Mouse (Mus musculus) liver, embryonic 11.5 days (tissue): ENCODE measurements around the gene Vav2. TPM values are rescaled to one million over a fixed set of nuclear protein-coding genes. Genes with fewer than 3 reads are reported as not detected.

Source experiments
- ATAC-seq: fragments of 200-750 bp; cut with Nextera tagmentation; replicated peaks from 2 replicates; pipeline ENCODE4 v1.8.0; 2017; ENCODE audit warnings: moderate number of reproducible peaks, mild to moderate bottlenecking, moderate TSS enrichment, moderate library complexity; ENCODE audit not compliant: low FRiP score
- DNase-seq: peaks from one replicate; pipeline ENCODE4 v3.0.0-alpha.2; 2017; ENCODE audit warnings: low spot score
- H3K27ac ChIP-seq: fragments of 300-500 bp; sonication (generic); 2 replicates; pipeline ENCODE4 v1.5.1; 2014; ENCODE audit warnings: mild to moderate bottlenecking, low read depth, low read length, control low read depth
- H3K27me3 ChIP-seq: fragments of 300-500 bp; sonication (generic); replicated peaks from 2 replicates; pipeline ENCODE4 v1.6.1; 2014; ENCODE audit warnings: low read length, mixed read lengths; ENCODE audit not compliant: control insufficient read depth, insufficient read depth
- H3K36me3 ChIP-seq: fragments of 300-500 bp; sonication (generic); 2 replicates; pipeline ENCODE4 v1.6.1; 2014; ENCODE audit warnings: mild to moderate bottlenecking, low read length, moderate library complexity, mixed read lengths; ENCODE audit not compliant: control insufficient read depth, insufficient read depth
- H3K4me1 ChIP-seq: fragments of 300-500 bp; sonication (generic); replicated peaks from 2 replicates; pipeline ENCODE4 v1.6.1; 2014; ENCODE audit warnings: low read length, mixed read lengths; ENCODE audit not compliant: control insufficient read depth, insufficient read depth
- H3K4me2 ChIP-seq: fragments of 300-500 bp; sonication (generic); 2 replicates; pipeline ENCODE4 v1.6.1; 2014; ENCODE audit warnings: mild to moderate bottlenecking, control low read depth, moderate library complexity
- H3K4me3 ChIP-seq: fragments of 300-500 bp; sonication (generic); 2 replicates; pipeline ENCODE4 v1.5.1; 2014; ENCODE audit warnings: low read depth, low read length, control low read depth
- H3K9ac ChIP-seq: fragments of 300-500 bp; sonication (generic); 2 replicates; pipeline ENCODE4 v1.6.1; 2014; ENCODE audit warnings: low read depth, low read length, control low read depth
- H3K9me3 ChIP-seq: fragments of 300-500 bp; sonication (generic); 2 replicates; pipeline ENCODE4 v1.6.1; 2016; ENCODE audit warnings: low read length, inconsistent platforms, mixed read lengths; ENCODE audit not compliant: control insufficient read depth
- WGBS: fragments of 180-500 bp; shearing (Covaris S2); extraction: QIAGEN DNeasy Blood & Tissue Kit; methylation state at CpG from one replicate; pipeline ENCODE4 v1.1.7; 2014; 5-methylcytosine and 5-hydroxymethylcytosine counted together
- polyA plus RNA-seq: library from polyadenylated mRNA; unstranded; fragments of >200 nt; fragmentation: Nextera tagmentation; extraction: Ambion mirVana; gene quantifications from 2 replicates; pipeline ENCODE4 v1.2.1, GENCODE M21; 2014

Vav2 gene
- polyA plus RNA-seq, 1 experiment from 2014 or later, result 6.0 TPM

DNA sequence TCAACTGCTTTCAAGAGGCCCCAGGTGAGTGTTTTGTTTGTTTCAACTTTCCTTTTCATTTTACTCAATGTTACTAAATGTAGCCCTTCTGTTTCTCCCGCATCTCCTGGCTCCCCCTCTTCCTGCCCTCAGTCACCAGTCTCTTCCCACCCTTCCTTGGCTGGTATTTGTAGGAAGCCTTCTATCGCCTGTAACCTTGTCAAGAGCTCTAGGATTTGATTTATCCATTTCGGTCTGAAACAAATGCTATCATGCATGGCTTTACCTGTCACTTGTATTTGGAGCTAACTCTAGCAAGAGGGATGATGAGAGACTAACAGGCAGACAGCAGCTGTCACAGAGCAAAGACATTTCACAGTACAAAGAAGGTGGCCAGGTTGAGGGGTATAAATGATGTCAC is 18.6 kb downstream of the Vav2 start:
- 64% methylated on average over 3 of the region's 3 CpGs for WGBS
- no peaks in the 10 kb centered on the region for H3K27me3 ChIP-seq
- no peak overlapping the region for H3K27ac ChIP-seq
- H3K4me1 ChIP-seq, result peaks cover 54% of the 10 kb centered on the region
- no peaks in the 10 kb centered on the region for H3K36me3 ChIP-seq
- DNase-seq (no peak), ATAC-seq (no peak)
- H3K9me3 ChIP-seq, result no peaks in the 10 kb centered on the region
- no peak overlapping the region for H3K4me3 ChIP-seq
- no peak overlapping the region for H3K4me2 ChIP-seq
- H3K9ac ChIP-seq, result no peak overlapping the region

DNA sequence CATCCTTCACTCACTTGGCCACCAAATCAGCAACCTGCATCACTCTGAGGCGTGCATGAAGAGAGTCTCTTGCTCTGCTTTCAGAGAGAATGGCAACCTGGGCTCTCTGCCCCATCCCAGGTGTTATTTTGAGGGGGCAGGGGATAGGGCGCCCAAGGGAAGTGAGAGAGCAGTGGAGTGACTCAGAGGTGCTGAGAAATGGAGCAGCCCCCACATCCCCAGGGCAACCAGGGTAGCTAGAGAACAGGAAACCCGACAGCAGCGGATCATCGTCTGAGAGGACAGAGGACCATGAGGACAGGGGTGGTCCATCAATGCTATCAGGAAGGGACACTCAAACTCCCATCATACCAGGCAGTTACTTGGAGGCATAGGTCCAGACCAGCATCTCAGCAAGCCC is 19.9 kb downstream of the Vav2 start:
- DNase-seq (no peak), ATAC-seq (no peak)
- H3K36me3 ChIP-seq, result no peaks in the 10 kb centered on the region
- H3K27ac ChIP-seq, result no peak overlapping the region
- WGBS, result 62% methylated on average over 5 of the region's 5 CpGs
- H3K4me1 ChIP-seq, result peaks cover 43% of the 10 kb centered on the region
- H3K4me2 ChIP-seq, result no peak overlapping the region
- no peak overlapping the region for H3K9ac ChIP-seq
- H3K4me3 ChIP-seq, result no peak overlapping the region
- H3K9me3 ChIP-seq, result no peaks in the 10 kb centered on the region
- no peaks in the 10 kb centered on the region for H3K27me3 ChIP-seq

DNA sequence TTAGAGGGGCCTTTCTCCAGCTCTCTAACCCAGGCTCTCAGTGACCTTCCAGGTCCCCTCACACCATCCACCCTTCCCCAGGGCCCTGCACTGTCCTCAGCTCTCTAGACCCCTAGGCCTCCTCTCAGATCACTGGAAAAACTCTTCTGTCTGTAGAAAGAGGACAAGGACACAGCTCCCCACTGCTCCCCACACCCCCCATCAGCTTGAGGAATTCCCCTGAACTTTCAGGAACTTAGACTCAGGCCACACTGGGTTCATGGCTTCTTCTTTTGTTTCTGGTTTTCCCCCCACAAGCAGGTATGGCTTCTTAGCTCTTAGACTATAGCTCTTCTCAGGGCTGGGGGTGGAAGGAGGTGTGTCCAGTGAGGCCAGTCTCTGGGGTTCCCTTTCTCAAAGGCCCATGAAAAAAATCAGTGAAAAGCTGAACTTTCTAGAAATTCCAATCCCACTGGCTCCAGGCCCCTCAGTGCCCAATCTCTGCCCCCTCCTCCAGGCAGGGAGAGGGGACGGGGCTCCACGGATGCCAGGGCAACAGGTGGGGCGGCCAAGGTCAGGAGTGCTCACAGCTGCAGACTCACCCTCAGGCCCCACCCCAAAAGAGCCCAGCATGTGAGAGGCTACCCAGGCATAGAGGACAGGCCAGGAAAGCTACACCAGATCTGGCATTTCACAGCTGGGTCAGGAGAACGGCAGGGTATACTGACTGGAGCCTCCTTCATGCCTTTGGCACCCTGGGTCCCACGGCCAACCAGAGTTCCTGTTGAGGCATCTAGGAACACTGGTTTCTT is 21.5 kb downstream of the Vav2 start:
- Histone ChIP-seq H3K9ac (no peak overlapping the region), H3K4me2 (peak overlapping the region; percentile 16; the same call in 1 of the 2 replicates), H3K4me3 (no peak overlapping the region), H3K4me1 (peaks cover 29% of the 10 kb centered on the region), H3K9me3 (no peaks in the 10 kb centered on the region), H3K27ac (0 out of 2 replicates have a peak overlapping the region, but pooled peaks have one; percentile 15), H3K36me3 (no peaks in the 10 kb centered on the region), H3K27me3 (no peaks in the 10 kb centered on the region)
- no peak for DNase-seq
- WGBS, result 78% methylated on average over 5 of the region's 5 CpGs
- no peak for ATAC-seq

DNA sequence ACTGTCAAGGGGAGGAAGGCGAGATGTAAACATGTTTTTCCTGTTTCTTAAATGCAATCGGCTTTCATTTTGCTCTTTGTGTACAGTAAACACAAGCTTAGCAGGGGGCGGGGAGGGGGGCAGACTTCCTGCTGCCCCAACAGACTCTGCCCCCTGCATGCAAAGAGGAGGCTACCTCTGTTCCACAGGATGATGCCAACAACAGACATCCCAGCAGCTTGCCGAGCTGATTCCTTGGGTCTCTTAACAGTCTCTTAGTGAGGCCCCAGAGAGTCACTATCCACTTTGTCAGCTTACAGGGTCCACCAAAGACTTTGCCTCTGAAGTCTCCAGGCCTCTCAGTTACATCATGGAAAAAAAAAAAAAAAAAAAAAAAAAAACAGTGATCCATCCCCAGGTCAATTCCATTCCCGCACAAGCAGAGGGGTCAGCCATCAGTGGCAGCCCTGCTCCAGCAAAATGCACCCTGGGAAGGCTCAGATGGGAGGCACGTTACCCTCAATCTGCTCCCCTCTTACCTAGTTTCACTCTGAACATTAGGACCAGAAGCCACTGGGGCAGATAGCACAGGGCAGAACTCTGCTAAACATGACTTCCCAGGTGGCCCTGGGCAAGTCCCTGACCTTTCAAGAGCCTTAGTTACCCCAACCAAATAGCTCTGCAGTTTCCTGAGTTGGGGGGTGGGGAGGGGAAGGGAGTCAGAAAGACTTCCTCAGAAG is 22.3 kb downstream of the Vav2 start:
- H3K9ac ChIP-seq, result no peak overlapping the region
- no peaks in the 10 kb centered on the region for H3K27me3 ChIP-seq
- peaks cover 29% of the 10 kb centered on the region for H3K4me1 ChIP-seq
- peaks cover 7% of the 10 kb centered on the region; the same call in 1 of the 2 replicates for H3K9me3 ChIP-seq
- 54% methylated on average over 6 of the region's 6 CpGs for WGBS
- DNase-seq (no peak), ATAC-seq (no peak)
- H3K27ac ChIP-seq, result 0 out of 2 replicates have a peak overlapping the region, but pooled peaks have one; percentile 15
- no peak overlapping the region for H3K4me3 ChIP-seq
- H3K4me2 ChIP-seq, result peak overlapping the region; percentile 16; the same call in 1 of the 2 replicates
- no peaks in the 10 kb centered on the region for H3K36me3 ChIP-seq

DNA sequence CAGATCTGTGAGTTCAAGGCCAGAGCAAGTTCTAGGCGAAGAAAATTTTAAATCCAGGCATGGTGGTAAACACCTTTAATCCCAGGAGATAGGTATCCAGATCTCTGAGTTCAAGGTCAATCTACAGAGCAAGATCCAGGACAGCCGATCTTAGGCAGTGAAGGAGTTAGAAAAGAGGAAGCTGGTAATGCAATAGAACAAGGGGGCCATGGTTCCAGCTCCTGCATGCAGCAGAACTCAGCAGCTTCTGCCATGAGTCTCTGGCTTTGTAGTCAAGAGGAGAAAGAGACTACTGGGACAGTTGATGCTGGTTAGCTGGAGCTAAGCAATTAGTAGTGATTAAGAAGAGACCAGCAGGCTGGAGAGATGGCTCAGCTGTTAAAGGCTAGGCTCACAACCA is 25.3 kb downstream of the Vav2 start:
- H3K4me3 ChIP-seq, result no peak overlapping the region
- no peaks in the 10 kb centered on the region for H3K27me3 ChIP-seq
- no peak overlapping the region for H3K27ac ChIP-seq
- WGBS, result 69% methylated on average over 2 of the region's 2 CpGs
- H3K9me3 ChIP-seq, result peaks cover 9% of the 10 kb centered on the region; the same call in 1 of the 2 replicates
- 0 out of 2 replicates have a peak, but pooled peaks cover 2% of the 10 kb centered on the region for H3K36me3 ChIP-seq
- DNase-seq (no peak), ATAC-seq (no peak)
- no peak overlapping the region for H3K4me2 ChIP-seq
- no peak overlapping the region for H3K9ac ChIP-seq
- H3K4me1 ChIP-seq, result peaks cover 22% of the 10 kb centered on the region

DNA sequence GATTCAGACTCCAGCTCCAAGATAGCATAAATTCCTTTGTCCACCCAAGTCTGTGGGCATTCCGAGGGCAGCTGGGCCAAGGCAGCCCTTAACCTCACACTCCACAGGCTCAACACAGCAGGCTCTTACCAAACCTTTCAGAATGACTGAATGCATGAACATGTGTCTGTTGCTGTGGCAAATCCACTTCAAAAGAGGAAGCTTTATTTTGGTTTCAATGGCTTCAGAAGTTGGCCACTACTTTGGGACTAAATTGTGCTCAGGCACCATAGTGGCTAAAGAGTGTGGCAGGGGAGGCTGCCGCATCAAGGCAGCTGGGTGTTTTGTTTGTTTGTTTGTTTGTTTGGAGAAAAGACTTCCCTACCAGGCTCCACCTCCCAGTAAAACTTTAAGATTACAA is 26.8 kb downstream of the Vav2 start:
- peaks cover 26% of the 10 kb centered on the region for H3K4me1 ChIP-seq
- no peak overlapping the region for H3K4me2 ChIP-seq
- H3K4me3 ChIP-seq, result no peak overlapping the region
- H3K9me3 ChIP-seq, result peaks cover 9% of the 10 kb centered on the region; the same call in 1 of the 2 replicates
- H3K9ac ChIP-seq, result no peak overlapping the region
- ATAC-seq (no peak), DNase-seq (no peak)
- 87% methylated on average over 2 of the region's 2 CpGs for WGBS
- no peaks in the 10 kb centered on the region for H3K27me3 ChIP-seq
- 0 out of 2 replicates have a peak, but pooled peaks cover 2% of the 10 kb centered on the region for H3K36me3 ChIP-seq
- no peak overlapping the region for H3K27ac ChIP-seq

DNA sequence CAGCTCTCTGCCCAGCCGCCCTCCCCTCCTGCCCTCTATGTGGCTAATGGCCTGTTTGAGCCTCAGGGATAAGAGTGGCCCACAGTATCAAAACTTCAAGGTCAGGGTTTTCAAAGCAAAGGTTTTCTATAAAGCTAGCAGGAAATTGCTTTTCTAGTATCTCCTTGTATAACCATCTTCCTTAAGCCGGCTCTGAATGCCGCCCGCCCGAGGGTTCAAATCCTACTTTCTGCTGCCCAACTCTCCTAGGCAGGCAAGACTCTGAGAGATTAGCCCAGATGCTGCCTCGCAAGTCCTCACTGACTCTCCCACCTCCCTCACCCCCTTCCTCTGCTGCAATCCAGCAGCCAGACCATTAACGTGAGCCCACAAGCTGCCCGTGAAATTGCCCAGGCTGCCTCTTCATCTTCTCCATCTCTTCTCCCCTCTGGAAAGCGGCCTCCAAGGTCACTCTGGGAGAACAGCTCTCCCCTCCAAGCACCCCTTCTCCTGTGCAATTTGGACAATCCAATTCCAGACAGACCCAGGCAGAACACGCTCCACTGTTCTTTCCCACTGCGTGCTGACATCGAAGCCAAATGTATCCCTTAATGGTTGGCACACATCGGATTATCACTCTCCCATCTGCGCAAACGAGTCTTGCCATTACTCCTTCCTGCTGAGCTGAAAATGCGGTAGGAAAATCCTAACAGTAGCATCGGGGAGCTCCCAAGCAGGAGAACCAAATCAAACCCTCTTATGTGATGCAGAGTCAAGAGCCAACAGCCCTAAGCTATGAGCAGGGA is 30.0 kb downstream of the Vav2 start:
- Histone ChIP-seq H3K4me2 (no peak overlapping the region), H3K27me3 (no peaks in the 10 kb centered on the region), H3K9ac (no peak overlapping the region), H3K36me3 (0 out of 2 replicates have a peak, but pooled peaks cover 2% of the 10 kb centered on the region), H3K9me3 (peaks cover 9% of the 10 kb centered on the region; the same call in 1 of the 2 replicates), H3K4me3 (no peak overlapping the region), H3K27ac (no peak overlapping the region), H3K4me1 (peaks cover 19% of the 10 kb centered on the region)
- no peak for DNase-seq
- WGBS, result 66% methylated on average over 17 of the region's 17 CpGs
- no peak for ATAC-seq

DNA sequence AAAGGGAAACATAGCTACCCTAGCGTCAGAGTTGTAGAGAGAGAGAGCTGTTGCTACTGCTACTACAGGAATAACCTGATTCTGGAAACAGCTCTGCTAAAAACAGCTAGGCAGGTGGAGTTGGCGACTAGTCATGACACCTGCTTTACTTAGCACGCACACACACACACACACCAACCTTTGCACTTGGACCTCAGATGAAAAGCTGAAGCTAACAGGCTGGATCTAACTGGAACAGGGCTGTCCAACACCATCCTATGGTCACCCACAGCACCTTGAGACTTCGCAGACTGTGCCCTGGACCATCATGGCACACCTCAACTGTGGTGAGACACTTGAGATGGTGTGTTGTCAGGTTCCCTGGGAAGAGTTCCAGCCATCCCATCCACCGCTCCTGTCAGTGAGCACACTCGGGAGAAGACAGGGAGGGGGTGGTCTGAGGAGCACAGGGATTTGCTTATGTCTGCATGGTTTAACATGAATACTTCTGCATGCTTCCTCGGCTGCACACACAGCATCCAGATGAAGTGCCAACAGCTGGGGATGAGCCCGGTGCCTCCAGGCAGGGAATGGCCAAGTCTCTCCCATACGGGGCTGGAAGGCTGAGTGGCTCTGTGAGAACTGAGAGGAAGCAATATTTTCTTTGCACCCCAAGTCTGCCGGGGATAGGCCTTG is 32.5 kb downstream of the Vav2 start:
- H3K4me2 ChIP-seq, result no peak overlapping the region
- no peak overlapping the region for H3K27ac ChIP-seq
- ATAC-seq (no peak), DNase-seq (no peak)
- H3K36me3 ChIP-seq, result 0 out of 2 replicates have a peak, but pooled peaks cover 2% of the 10 kb centered on the region
- no peaks in the 10 kb centered on the region for H3K27me3 ChIP-seq
- H3K9me3 ChIP-seq, result no peaks in the 10 kb centered on the region; the same call in 1 of the 2 replicates
- no peak overlapping the region for H3K9ac ChIP-seq
- H3K4me1 ChIP-seq, result peaks cover 44% of the 10 kb centered on the region
- no peak overlapping the region for H3K4me3 ChIP-seq
- WGBS, result 84% methylated on average over 10 of the region's 10 CpGs
